Comparison of ENCODE assay signal across 8 mouse cellular contexts in the genomic region with DNA sequence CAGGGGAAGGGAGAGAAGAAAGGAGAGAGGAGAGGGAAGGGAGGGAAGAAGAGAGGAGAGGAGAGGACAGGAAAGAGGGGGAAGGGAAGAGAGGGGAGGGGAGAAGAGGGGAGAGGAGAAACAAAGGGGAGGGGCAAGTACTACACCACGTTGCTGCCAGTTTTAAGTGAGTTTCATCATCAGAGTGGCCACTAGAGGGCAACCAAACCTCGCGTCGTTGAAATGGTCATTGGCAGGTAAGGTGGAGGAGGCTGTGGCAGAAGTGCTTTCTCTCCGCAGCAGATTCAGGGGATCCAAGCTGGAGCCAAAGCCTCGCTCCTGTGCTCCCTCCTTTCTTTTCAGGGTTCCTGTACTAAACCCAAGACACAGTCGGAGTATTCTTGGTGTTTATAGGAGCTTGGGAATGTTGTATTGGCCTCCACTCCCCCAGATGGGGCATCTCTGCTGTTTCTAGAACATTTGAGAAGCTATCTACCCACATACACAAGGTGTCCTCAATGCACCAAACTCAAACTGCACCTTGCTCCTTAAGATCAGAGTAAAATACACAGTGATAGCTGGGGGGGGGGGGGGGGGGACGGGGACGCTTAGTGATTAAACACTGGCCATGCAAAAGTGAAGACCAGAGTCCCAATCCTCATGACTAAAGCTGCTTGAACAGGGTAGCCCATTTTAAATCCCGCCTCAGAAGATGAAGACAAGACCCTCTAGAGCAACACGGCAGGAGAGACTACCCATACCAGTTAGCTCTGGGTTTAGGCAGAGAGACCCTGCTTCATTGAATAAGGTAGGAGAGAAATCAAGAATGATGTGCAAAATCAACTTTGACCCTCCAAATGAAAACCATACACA. TPM values are rescaled to one million over a fixed set of nuclear protein-coding genes. Genes with fewer than 3 reads are reported as not detected.
DNase-seq lines count a peak whose midpoint lies in the region; ATAC-seq and TF ChIP-seq lines count a peak whose summit lies in the region.

No protein-coding gene starts in this region.

- no peaks in the 10 kb centered on the region for H3K4me1 ChIP-seq in cortical plate, adult 2 months (ENCODE audit: control insufficient read depth, insufficient read depth, low read length)

- TF ChIP-seq POLR2A in cortical plate, adult 2 months (IDR thresholded peaks at IDR 0.05; ENCODE audit: extremely low read depth, insufficient read depth, low read length): no peak

- ATAC-seq in megakaryocyte, adult 5-6 weeks (ENCODE audit: poor library complexity, severe bottlenecking): peak; percentile 88

- H3K4me3 ChIP-seq in cortical plate, adult 2 months (ENCODE audit: insufficient read depth, low read length): no peak overlapping the region
- H3K4me3 ChIP-seq in left cerebral cortex, adult 2 months: no peak overlapping the region

- intact Hi-C loops in left cerebral cortex, adult 2 months (cut with DNase I): loop anchor here (1.0 kb wide), 1 partner anchor 179 kb away; no protein-coding TSS in a partner anchor

- peak; percentile 85 for DNase-seq in adipocyte (ENCODE audit: low spot score)
- peak; percentile 72 to 73 for DNase-seq in gastrocnemius, adult 8-10 months (ENCODE audit: low spot score in 2 of 2)
- DNase-seq in hindlimb bud, embryonic 11.5 days (ENCODE audit: extremely low spot score, low read depth, low spot score): peak; percentile 78
- peak; percentile 83 to 86 for DNase-seq in left cerebral cortex, adult 2 months (ENCODE audit: extremely low spot score in 1 of 2, low spot score in 2 of 2)
- peak; percentile 88 for DNase-seq in right cerebral cortex, adult 18-20 months
- DNase-seq in urinary bladder, postnatal 14 days (ENCODE audit: low spot score): peak; percentile 85

- no peak overlapping the region for H3K27ac ChIP-seq in cortical plate, adult 2 months (ENCODE audit: insufficient read depth, low read length)
- no peak overlapping the region for H3K27ac ChIP-seq in left cerebral cortex, adult 2 months

- peak; percentile 87 for TF ChIP-seq CTCF in cortical plate, adult 2 months (IDR thresholded peaks at IDR 0.05; ENCODE audit: extremely low read depth, insufficient read depth, low read length)
- peak; percentile 83 for TF ChIP-seq CTCF in left cerebral cortex, adult 2 months (IDR thresholded peaks at IDR 0.05)

RNA-seq across cellular contexts. Expression of gene Plek2, which starts 11.7 kb away (rescaled TPM):
- polyA plus RNA-seq in cortical plate, adult 2 months (2012; rRNA removed): 0.11 and 0.21 TPM in 2 replicates
- not detected for total RNA-seq in gastrocnemius, adult 8-10 months (2022)
- total RNA-seq in left cerebral cortex, adult 2 months (2021): under 1 TPM in 1 of 2 experiments, not detected in 1; 0.36 TPM
- total RNA-seq in megakaryocyte, adult 5-6 weeks (2015): not detected in 2 replicates
- total RNA-seq in megakaryocyte, adult 5-6 weeks (2017): not detected in 2 replicates

RNA-seq across cellular contexts. Expression of gene Eif2s1, which starts 56.8 kb away (rescaled TPM):
- 27.2 and 28.8 TPM in 2 replicates for polyA plus RNA-seq in cortical plate, adult 2 months (2012; rRNA removed)
- total RNA-seq in gastrocnemius, adult 8-10 months (2022): 10 to 100 TPM; 36.4 to 44.5 (median 39.9) TPM
- 10 to 100 TPM; 44.8 to 51.8 TPM for total RNA-seq in left cerebral cortex, adult 2 months (2021)
- 63.9 and 90.0 TPM in 2 replicates for total RNA-seq in megakaryocyte, adult 5-6 weeks (2015)
- total RNA-seq in megakaryocyte, adult 5-6 weeks (2017): 49.9 and 52.5 TPM in 2 replicates

RNA-seq across cellular contexts. Expression of gene Atp6v1d, which starts 57.0 kb away (rescaled TPM):
- polyA plus RNA-seq in cortical plate, adult 2 months (2012; rRNA removed): 243 and 244 TPM in 2 replicates
- 10 to 100 TPM; 62.2 to 64.5 (median 63.4) TPM for total RNA-seq in gastrocnemius, adult 8-10 months (2022)
- 100 to 1,000 TPM; 274 to 294 TPM for total RNA-seq in left cerebral cortex, adult 2 months (2021)
- total RNA-seq in megakaryocyte, adult 5-6 weeks (2015): 114 and 122 TPM in 2 replicates
- 50.5 and 55.4 TPM in 2 replicates for total RNA-seq in megakaryocyte, adult 5-6 weeks (2017)
